Mouse (Mus musculus) spleen, postnatal 10 days (tissue): ENCODE data around the gene Rhbdd1.

Experiments used
- DNase-seq, 2 experiments: peaks; one replicate each; pipeline ENCODE4 v3.0.0; 2021 to 2022; ENCODE audit warnings: low spot score in 2 of 2

Rhbdd1 gene

GRCm38 (mm10) chr1:82482371-82482770, 166.1 kb downstream of the Rhbdd1 start:
- DNase-seq, result no peak

DNA sequence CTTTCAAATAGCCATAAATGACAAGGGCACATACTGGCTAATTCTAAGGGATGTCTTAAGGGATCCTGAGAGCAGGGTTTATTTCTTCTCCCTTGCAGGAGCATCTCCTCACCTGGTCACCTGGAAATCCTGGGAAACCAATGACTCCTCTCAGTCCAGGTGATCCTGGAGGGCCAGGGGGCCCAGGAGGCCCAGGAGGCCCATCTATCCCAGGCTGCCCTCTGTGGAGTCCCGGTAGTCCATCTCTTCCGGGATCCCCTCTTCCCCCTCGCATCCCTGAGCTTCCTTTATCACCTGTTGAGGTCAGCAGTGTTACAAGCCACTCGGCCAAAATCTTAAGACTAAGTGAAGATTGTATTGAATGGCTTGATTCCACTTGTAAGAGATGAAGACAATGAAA, 170.1 kb downstream of the Rhbdd1 start:
- no peak for DNase-seq

DNA sequence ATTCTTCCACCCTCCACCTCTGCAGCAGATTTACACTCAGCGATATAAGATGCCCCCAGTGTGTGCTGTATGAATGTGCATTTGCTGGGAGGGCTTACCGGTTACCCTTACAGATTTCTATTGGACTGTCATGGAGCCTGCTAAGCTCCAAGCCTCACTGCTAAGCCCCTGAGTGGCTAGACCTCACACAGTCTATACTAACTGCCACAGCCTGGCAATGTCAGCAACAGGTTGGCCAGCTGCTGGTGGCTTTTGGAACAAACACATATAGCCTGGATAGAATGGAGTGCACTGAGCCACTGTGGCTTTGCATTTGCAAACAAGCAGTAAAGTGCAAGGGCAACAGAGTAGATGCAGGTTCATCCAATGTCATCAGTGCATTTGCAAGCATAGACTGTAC, 175.7 kb downstream of the Rhbdd1 start:
- no peak for DNase-seq
